Mouse (Mus musculus) bone marrow, adult 2 months (tissue): ENCODE measurements around the gene Olfr127.

Source experiments
- CTCF ChIP-seq: fragments of 200-500 bp; IDR thresholded peaks from 2 replicates; pipeline ENCODE4 v1.5.1; 2011; ENCODE audit warnings: low read length, control low read depth; ENCODE audit not compliant: control insufficient read depth, insufficient read depth
- POLR2A ChIP-seq: fragments of 200-500 bp; IDR thresholded peaks from 2 replicates; pipeline ENCODE4 v1.6.1; 2011; ENCODE audit warnings: low read depth, mild to moderate bottlenecking, control low read depth, low read length, borderline replicate concordance; ENCODE audit not compliant: control insufficient read depth

GRCm38 (mm10) chr17:37863901-37864300, 36.3 kb upstream of the Olfr127 start:
- no peak for TF ChIP-seq CTCF
- no peak for TF ChIP-seq POLR2A
